Mouse (Mus musculus) frontal cortex, postnatal 25 days (tissue): ENCODE data around the gene Prm2.

Experiments used
- DNase-seq, 2 experiments: peaks; one replicate each; pipeline ENCODE4 v3.0.0; 2022; ENCODE audit warnings: low spot score in 2 of 2

Prm2 gene

GRCm38 (mm10) chr16:10776322-10776721 is 19.6 kb downstream of the Prm2 start:
- no peak for DNase-seq

DNA sequence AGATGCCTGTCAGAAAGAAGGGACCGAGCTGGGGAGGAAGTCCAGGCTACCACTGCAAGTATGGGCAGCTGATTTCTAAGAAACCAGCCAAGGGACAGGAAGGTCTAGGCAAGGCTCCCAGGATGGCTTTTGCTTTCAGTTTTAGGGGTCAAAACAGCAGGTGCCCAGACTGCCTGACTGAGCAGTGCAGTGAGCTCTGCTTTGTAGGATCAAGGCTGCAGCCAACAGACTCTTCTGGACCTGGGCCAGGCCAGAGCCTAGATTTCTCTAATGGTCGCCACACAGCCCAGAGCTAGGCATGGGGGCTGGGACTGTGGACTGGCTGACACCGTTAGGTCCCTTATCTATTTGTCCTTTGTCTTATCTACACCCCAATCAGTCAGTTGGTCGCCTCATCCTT is 21.2 kb downstream of the Prm2 start:
- DNase-seq: no peak

DNA sequence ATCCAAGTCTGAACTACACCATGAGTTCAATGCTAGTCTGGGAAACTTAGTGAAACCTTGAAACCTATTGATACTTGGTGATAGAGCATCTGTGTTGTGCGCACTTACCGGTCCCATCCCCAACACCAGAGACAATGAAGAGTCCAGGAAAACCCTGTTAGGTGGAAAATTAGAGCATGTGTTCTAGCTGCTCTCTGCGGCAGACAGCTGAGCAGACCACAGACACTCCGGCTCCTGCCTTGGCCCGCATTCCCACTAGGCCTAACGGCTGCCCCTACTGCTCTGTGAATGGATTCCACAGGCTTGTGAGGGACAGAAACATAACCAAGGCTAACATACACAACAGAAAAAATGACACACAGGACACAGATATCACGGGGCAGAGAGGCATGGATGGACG is 22.4 kb downstream of the Prm2 start:
- no peak for DNase-seq

DNA sequence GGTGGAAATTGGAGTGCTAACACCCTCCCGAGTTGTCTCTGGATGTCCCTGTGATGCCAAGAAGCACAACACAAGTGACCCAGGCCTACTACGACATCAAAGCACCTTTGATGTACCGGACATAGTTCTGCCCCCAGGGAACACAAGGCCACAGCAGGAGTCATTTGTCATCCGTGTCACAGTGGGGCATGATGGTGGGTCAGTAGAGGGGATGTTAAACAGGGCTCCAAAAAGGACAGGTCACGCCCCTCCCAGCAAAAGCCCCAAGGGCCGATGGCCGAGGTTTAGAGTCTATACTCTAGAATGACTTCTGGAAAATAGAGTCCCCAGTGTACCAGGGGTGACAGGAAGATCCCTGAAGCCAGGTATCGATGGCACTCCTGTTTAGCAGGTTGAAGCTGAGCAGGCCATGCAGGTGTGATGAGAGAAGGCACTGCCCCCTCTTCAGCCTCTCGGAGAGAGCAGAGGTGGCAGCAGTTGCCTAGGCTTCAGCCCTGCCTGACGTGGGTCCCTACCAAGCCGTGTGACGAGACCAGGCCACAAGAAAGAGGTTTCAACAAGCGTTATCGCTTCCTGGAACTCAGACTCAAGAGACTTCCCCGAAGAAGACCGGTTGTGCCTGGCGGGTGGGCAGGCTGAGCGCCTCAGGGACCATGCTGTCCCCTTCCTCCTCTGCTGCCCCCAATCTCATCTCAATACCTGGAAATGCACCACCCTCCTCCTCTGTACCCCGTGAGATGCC is 24.0 kb downstream of the Prm2 start:
- no peak for DNase-seq

- DNase-seq: no peak
Observed at GRCm38 (mm10) chr16:10770531-10771325, 25.2 kb downstream of the Prm2 start.

- DNase-seq: no peak
Observed at GRCm38 (mm10) chr16:10769661-10770060, 26.3 kb downstream of the Prm2 start.

DNA sequence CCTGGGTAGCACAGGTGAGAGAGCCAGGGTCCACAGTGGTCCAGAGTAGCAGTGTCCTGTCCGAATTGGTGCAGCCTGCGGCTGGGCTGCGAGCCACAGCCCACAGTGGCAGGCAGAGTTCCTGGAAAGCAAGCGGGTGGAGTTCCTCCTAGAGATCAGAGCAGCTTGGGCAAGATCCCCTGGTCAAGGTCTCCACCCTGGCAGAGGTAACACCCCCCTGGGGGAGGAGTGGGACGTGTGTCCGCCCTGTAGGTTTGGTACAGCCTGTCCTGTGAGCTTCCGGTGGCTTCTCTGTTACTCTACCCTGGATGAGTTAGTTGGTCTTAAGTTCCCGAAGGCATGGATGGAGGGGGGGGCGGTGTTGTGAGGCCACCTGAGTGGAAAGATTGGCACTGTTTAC is 27.1 kb downstream of the Prm2 start:
- DNase-seq: no peak

DNA sequence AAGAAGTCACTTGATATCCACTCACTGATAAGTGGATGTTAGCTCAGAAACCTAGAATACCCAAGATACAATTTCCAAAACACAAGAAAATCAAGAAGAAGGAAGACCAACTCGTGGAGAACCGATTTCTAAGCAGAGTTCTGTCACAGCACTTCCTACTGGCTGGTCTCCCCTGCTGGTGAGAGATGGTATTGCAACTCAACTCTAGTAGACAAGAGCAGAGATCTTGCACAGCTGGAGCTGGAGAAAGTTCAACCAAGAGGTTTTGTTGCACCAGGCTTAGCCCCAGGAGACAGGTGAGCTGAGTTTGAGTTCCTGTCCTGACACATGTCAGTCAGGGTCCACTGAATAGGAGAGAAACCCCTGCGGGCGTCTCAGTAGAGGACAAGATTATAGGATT is 28.8 kb downstream of the Prm2 start:
- peak in 1 of 2 experiments; percentile 54 for DNase-seq

GRCm38 (mm10) chr16:10764323-10764722 is 31.6 kb downstream of the Prm2 start:
- DNase-seq: no peak

DNA sequence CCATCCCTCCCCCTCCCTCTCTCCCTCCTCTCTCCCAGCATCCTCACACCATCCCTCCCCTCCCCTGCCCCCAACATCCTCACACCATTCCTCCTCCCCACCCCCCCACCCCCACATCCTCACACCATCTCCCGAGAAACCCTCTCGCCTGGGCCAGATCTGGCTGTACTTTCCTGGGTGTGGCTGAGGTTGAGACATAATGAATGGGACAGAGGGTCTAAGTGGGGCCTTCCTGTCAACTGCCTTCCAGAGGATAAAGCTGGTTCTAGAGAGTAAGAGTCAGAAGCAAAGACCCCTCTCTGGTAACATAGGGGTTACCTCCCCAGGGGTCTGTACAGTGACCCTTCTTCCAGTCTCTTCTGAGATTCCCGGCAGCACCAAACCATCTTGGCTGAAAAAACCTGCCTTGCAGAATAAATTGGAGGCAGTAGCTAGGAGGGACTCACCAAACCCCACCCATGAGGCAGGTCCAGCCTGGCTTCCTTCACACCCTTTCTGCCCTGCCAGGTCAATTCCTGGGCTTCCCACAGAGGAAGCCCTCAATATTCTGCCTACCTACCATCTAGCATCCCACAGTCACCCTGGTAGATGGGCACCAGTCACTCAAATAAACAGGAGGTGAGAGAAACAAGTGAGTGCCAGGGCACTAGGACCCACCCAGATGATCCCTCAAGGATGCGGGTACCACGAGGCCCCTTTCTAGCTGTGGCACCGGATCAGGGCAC is 32.2 kb downstream of the Prm2 start:
- no peak for DNase-seq

- no peak for DNase-seq
Observed at GRCm38 (mm10) chr16:10762569-10763180, 33.3 kb downstream of the Prm2 start.

- no peak for DNase-seq
Observed at GRCm38 (mm10) chr16:10761182-10761581, 34.8 kb downstream of the Prm2 start.

GRCm38 (mm10) chr16:10756168-10756567 is 39.8 kb downstream of the Prm2 start:
- no peak for DNase-seq

DNA sequence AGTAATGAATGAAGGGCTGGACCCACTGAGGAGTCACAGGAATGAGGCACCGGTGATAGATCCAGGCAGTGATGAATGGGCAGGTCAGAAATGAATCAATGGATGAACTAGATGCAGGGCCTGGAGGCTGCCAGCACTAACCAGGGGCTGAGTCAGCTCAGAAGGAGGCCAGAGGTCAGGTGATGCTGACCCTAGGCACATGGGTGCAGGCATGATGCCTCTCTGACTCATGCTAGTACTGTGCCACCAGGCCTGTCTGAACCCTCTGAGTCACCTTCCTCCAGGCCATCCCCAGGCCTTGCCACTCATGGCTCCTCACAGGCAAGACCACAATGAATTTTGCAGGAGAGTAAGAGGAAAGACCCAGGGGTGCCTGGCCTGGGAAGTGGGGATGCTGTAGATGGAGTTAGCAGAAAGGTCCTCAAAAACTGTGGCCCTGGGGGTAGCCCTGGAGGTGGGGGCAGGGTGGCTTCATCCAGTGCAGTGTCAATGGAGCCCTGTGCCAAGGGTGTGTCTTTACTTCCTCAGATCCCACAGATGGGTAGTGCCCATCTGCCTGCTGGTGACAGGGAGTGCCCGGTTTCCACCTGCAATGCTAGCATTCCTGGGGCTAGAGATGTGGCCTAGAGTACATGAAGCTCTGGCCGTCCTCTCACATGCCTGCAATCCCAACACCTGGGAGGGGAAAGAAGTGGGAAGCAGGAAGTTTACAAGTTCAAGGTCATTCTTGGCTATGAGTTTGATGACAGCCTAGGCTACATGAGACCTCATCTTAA is 41.2 kb downstream of the Prm2 start:
- DNase-seq: no peak

DNA sequence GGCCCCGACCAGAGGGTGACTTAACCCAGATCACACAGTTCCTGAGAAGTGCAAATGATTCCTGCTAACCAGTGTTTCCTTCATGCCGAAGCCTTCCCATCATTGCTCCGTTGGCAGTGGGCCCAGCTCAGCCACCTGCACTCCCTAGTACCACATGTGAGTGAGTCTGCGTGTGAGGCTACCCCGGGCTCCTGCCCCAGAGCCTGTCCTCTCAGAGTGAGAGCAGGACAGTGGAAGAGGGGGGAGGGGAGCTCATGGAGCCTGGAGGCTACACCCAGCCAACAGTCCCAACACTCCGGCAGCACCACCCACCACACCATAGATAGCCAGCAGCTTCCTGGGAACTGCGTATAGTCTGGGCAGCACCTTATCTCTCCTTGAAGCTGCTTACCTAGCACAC is 46.1 kb downstream of the Prm2 start:
- DNase-seq: no peak

GRCm38 (mm10) chr16:10749226-10749625 is 46.7 kb downstream of the Prm2 start:
- no peak for DNase-seq
